Mouse (Mus musculus): ENCODE measurements around the gene Mecom.

Mecom gene

GRCm38 (mm10) chr3:30314955-30315354 lies 232.9 kb downstream of the Mecom start:
- no peaks in the 10 kb centered on the region for H3K36me3 ChIP-seq (ENCODE audit: insufficient read depth, low read length)
- H3K27me3 ChIP-seq (ENCODE audit: insufficient read depth, low read length): no peaks in the 10 kb centered on the region
- no peaks in the 10 kb centered on the region for H3K4me1 ChIP-seq (replicated peaks; ENCODE audit: low read depth, low read length)
- H3K9me3 ChIP-seq (ENCODE audit: low read length): no peaks in the 10 kb centered on the region
- TF ChIP-seq CTCF (conservative IDR thresholded peaks at IDR 0.05; ENCODE audit: low read length) (no peak), POU5F1 (IDR thresholded peaks at IDR 0.05; ENCODE audit: borderline replicate concordance, low read length) (no peak), NANOG (IDR thresholded peaks at IDR 0.05; ENCODE audit: borderline replicate concordance, low read length) (no peak)
- no peak overlapping the region for H3K4me3 ChIP-seq (replicated peaks; ENCODE audit: low read length)

DNA sequence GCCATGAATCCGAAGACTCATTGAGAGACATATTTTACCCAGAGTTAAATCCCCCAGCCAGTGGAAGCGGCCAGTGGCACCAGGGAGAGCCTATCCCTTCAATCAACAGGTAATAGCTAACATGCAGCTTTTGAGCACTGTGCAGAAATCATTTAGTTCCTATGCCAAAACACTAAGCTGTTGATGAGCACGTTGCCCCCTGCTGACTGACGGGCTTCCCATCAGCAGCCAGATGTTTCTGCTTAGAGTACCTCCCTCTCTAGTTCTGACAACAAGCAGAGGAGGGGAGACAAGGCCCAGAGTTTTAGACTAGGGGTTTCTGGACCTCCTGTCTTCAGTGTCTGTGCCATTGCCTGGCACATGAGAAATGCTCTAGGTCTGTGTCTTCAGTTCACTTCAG lies 239.7 kb downstream of the Mecom start:
- Histone ChIP-seq H3K36me3 (ENCODE audit: insufficient read depth, low read length) (no peaks in the 10 kb centered on the region), H3K4me3 (replicated peaks; ENCODE audit: low read length) (no peak overlapping the region), H3K9me3 (ENCODE audit: low read length) (no peaks in the 10 kb centered on the region), H3K27me3 (ENCODE audit: insufficient read depth, low read length) (peaks cover 22% of the 10 kb centered on the region), H3K4me1 (replicated peaks; ENCODE audit: low read depth, low read length) (peaks cover 6% of the 10 kb centered on the region; the same call in 1 of the 2 replicates)
- no peak for TF ChIP-seq POU5F1 (IDR thresholded peaks at IDR 0.05; ENCODE audit: borderline replicate concordance, low read length)
- TF ChIP-seq NANOG (IDR thresholded peaks at IDR 0.05; ENCODE audit: borderline replicate concordance, low read length): no peak
- no peak for TF ChIP-seq CTCF (conservative IDR thresholded peaks at IDR 0.05; ENCODE audit: low read length)

DNA sequence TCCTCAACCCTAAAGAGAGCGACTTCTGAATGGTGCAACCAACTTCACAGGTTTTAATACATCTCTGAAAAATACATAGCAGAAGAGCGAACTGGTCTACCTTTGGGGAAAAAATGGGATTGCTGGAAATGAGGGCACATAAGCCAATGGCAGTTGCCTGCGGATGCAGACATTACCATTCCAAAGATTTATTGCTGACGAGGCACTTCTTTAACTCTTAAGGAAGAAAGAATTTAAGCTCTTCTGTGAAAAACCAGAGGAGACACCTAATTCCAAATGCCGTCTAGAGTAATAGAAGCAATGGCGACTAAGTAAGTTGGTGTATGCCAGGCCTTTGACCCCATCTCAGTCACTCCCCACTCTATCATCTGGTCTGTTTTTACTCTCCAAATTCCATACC lies 240.2 kb downstream of the Mecom start:
- H3K4me3 ChIP-seq (replicated peaks; ENCODE audit: low read length): no peak overlapping the region
- peaks cover 6% of the 10 kb centered on the region; the same call in 1 of the 2 replicates for H3K4me1 ChIP-seq (replicated peaks; ENCODE audit: low read depth, low read length)
- no peak for TF ChIP-seq POU5F1 (IDR thresholded peaks at IDR 0.05; ENCODE audit: borderline replicate concordance, low read length)
- no peak for TF ChIP-seq NANOG (IDR thresholded peaks at IDR 0.05; ENCODE audit: borderline replicate concordance, low read length)
- TF ChIP-seq CTCF (conservative IDR thresholded peaks at IDR 0.05; ENCODE audit: low read length): no peak

DNA sequence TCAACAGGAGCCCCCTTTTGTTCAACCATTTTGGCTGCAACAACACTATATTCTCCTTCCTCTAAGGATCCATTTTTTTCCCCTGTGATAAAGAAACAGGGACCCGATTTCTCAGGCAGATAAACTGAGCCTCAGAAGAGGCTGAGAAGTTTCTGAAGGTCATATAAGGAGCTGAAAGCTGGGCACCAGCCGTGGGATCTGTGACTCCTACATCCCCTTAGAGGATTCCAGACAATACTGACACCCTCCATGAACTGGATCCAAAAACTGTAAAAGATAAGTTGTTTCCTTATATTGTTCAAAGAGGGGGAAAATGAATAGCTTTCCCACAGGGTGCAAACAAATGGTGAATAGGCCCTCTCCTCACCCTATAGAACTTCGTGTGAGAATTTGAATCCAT lies 241.7 kb downstream of the Mecom start:
- TF ChIP-seq POU5F1 (IDR thresholded peaks at IDR 0.05; ENCODE audit: borderline replicate concordance, low read length) (no peak), NANOG (IDR thresholded peaks at IDR 0.05; ENCODE audit: borderline replicate concordance, low read length) (no peak), CTCF (conservative IDR thresholded peaks at IDR 0.05; ENCODE audit: low read length) (no peak)
- H3K4me1 ChIP-seq (replicated peaks; ENCODE audit: low read depth, low read length): peaks cover 6% of the 10 kb centered on the region; the same call in 1 of the 2 replicates
- H3K9me3 ChIP-seq (ENCODE audit: low read length): no peaks in the 10 kb centered on the region
- H3K36me3 ChIP-seq (ENCODE audit: insufficient read depth, low read length): no peaks in the 10 kb centered on the region
- H3K4me3 ChIP-seq (replicated peaks; ENCODE audit: low read length): no peak overlapping the region
- peaks cover 24% of the 10 kb centered on the region for H3K27me3 ChIP-seq (ENCODE audit: insufficient read depth, low read length)

More for the DNA sequence above, 240.2 kb downstream of the Mecom start:
- Histone ChIP-seq H3K9me3 (ENCODE audit: low read length) (no peaks in the 10 kb centered on the region), H3K36me3 (ENCODE audit: insufficient read depth, low read length) (no peaks in the 10 kb centered on the region), H3K27me3 (ENCODE audit: insufficient read depth, low read length) (peaks cover 24% of the 10 kb centered on the region)

GRCm38 (mm10) chr3:30299460-30299859 lies 248.3 kb downstream of the Mecom start:
- TF ChIP-seq NANOG (IDR thresholded peaks at IDR 0.05; ENCODE audit: borderline replicate concordance, low read length) (no peak), CTCF (conservative IDR thresholded peaks at IDR 0.05; ENCODE audit: low read length) (no peak), POU5F1 (IDR thresholded peaks at IDR 0.05; ENCODE audit: borderline replicate concordance, low read length) (no peak)
- Histone ChIP-seq H3K4me1 (replicated peaks; ENCODE audit: low read depth, low read length) (peaks cover 4% of the 10 kb centered on the region; the same call in 1 of the 2 replicates), H3K4me3 (replicated peaks; ENCODE audit: low read length) (no peak overlapping the region), H3K27me3 (ENCODE audit: insufficient read depth, low read length) (peaks cover 14% of the 10 kb centered on the region), H3K9me3 (ENCODE audit: low read length) (no peaks in the 10 kb centered on the region), H3K36me3 (ENCODE audit: insufficient read depth, low read length) (no peaks in the 10 kb centered on the region)

- Histone ChIP-seq H3K4me3 (replicated peaks; ENCODE audit: low read length) (no peak overlapping the region), H3K36me3 (ENCODE audit: insufficient read depth, low read length) (no peaks in the 10 kb centered on the region)
- TF ChIP-seq POU5F1 (IDR thresholded peaks at IDR 0.05; ENCODE audit: borderline replicate concordance, low read length) (no peak), NANOG (IDR thresholded peaks at IDR 0.05; ENCODE audit: borderline replicate concordance, low read length) (no peak), CTCF (conservative IDR thresholded peaks at IDR 0.05; ENCODE audit: low read length) (no peak)
Observed at GRCm38 (mm10) chr3:30294433-30294832, 253.4 kb downstream of the Mecom start.

DNA sequence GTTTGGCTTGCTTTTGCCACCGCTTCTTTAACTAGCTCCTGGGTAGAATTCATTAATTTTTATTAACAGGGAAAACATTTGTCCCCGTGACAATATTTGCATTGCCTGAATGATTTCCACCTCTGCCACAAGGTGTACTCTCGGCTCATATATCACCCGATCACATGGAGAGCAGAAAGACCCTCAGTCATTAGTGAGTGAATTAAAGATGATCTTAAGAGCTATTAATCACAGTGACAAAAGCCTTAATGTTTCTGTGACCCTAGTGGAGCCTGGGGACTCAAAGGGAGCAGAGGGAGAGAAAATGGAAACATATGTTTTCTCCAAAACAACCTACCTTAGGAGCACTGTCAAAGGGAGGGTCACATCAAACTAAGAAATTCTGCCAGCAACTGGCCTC lies 261.3 kb downstream of the Mecom start:
- no peak overlapping the region for H3K4me3 ChIP-seq (replicated peaks; ENCODE audit: low read length)
- TF ChIP-seq NANOG (IDR thresholded peaks at IDR 0.05; ENCODE audit: borderline replicate concordance, low read length) (no peak), CTCF (conservative IDR thresholded peaks at IDR 0.05; ENCODE audit: low read length) (no peak), POU5F1 (IDR thresholded peaks at IDR 0.05; ENCODE audit: borderline replicate concordance, low read length) (no peak)
- H3K9me3 ChIP-seq (ENCODE audit: low read length): no peaks in the 10 kb centered on the region
- H3K36me3 ChIP-seq (ENCODE audit: insufficient read depth, low read length): no peaks in the 10 kb centered on the region
- H3K27me3 ChIP-seq (ENCODE audit: insufficient read depth, low read length): no peaks in the 10 kb centered on the region
- H3K4me1 ChIP-seq (replicated peaks; ENCODE audit: low read depth, low read length): peaks cover 14% of the 10 kb centered on the region

More at GRCm38 (mm10) chr3:30294433-30294832, 253.4 kb downstream of the Mecom start:
- peaks cover 4% of the 10 kb centered on the region; the same call in 1 of the 2 replicates for H3K4me1 ChIP-seq (replicated peaks; ENCODE audit: low read depth, low read length)
- H3K9me3 ChIP-seq (ENCODE audit: low read length): no peaks in the 10 kb centered on the region
- no peaks in the 10 kb centered on the region for H3K27me3 ChIP-seq (ENCODE audit: insufficient read depth, low read length)

- no peaks in the 10 kb centered on the region for H3K36me3 ChIP-seq (ENCODE audit: insufficient read depth, low read length)
- H3K4me3 ChIP-seq (replicated peaks; ENCODE audit: low read length): no peak overlapping the region
- H3K4me1 ChIP-seq (replicated peaks; ENCODE audit: low read depth, low read length): peaks cover 14% of the 10 kb centered on the region
- H3K9me3 ChIP-seq (ENCODE audit: low read length): no peaks in the 10 kb centered on the region
- TF ChIP-seq NANOG (IDR thresholded peaks at IDR 0.05; ENCODE audit: borderline replicate concordance, low read length) (no peak), POU5F1 (IDR thresholded peaks at IDR 0.05; ENCODE audit: borderline replicate concordance, low read length) (no peak), CTCF (conservative IDR thresholded peaks at IDR 0.05; ENCODE audit: low read length) (no peak)
- H3K27me3 ChIP-seq (ENCODE audit: insufficient read depth, low read length): no peaks in the 10 kb centered on the region
Observed at GRCm38 (mm10) chr3:30284094-30284493, 263.7 kb downstream of the Mecom start.

- Histone ChIP-seq H3K27me3 (ENCODE audit: insufficient read depth, low read length) (no peaks in the 10 kb centered on the region), H3K9me3 (ENCODE audit: low read length) (no peaks in the 10 kb centered on the region), H3K4me1 (replicated peaks; ENCODE audit: low read depth, low read length) (peaks cover 14% of the 10 kb centered on the region), H3K4me3 (replicated peaks; ENCODE audit: low read length) (no peak overlapping the region), H3K36me3 (ENCODE audit: insufficient read depth, low read length) (no peaks in the 10 kb centered on the region)
- TF ChIP-seq CTCF (conservative IDR thresholded peaks at IDR 0.05; ENCODE audit: low read length) (no peak), NANOG (IDR thresholded peaks at IDR 0.05; ENCODE audit: borderline replicate concordance, low read length) (no peak), POU5F1 (IDR thresholded peaks at IDR 0.05; ENCODE audit: borderline replicate concordance, low read length) (no peak)
Observed at GRCm38 (mm10) chr3:30283562-30283961, 264.2 kb downstream of the Mecom start.

Measured in E14TG2a.4 (cell line).